Mouse (Mus musculus) erythroblast, embryonic 14.5 days (primary cell): ENCODE measurements around the gene Mgme1. TPM values are rescaled to one million over a fixed set of nuclear protein-coding genes. Genes with fewer than 3 reads are reported as not detected.

Experiments
- H3K27me3 ChIP-seq: 2 replicates; pipeline ENCODE4 v1.6.1; 2012; ENCODE audit warnings: inconsistent platforms; ENCODE audit not compliant: control insufficient read depth
- H3K36me3 ChIP-seq: 2 replicates; pipeline ENCODE4 v1.6.1; 2012; ENCODE audit warnings: mild to moderate bottlenecking, inconsistent platforms; ENCODE audit not compliant: control insufficient read depth
- H3K4me1 ChIP-seq: 2 replicates; pipeline ENCODE4 v1.6.1; 2012; ENCODE audit warnings: inconsistent platforms; ENCODE audit not compliant: control insufficient read depth
- H3K4me3 ChIP-seq: replicated peaks from 2 replicates; pipeline ENCODE3; 2012; ENCODE audit warnings: moderate library complexity, mild to moderate bottlenecking, inconsistent platforms
- H3K9me3 ChIP-seq: 2 replicates; pipeline ENCODE4 v1.6.1; 2012; ENCODE audit warnings: low read length, inconsistent platforms, mixed read lengths; ENCODE audit not compliant: control insufficient read depth
- GATA1 ChIP-seq: IDR thresholded peaks from 2 replicates; pipeline ENCODE4 v1.6.1; 2012; ENCODE audit warnings: low read length, inconsistent platforms, mixed read lengths
- TAL1 ChIP-seq: IDR thresholded peaks from 3 replicates; pipeline ENCODE4 v1.6.1; 2012; ENCODE audit warnings: low read length, inconsistent platforms, mixed read lengths
- polyA plus RNA-seq: library from polyadenylated mRNA; stranded (reverse); fragments of >175 nt; gene quantifications from 2 replicates; pipeline ENCODE4 v1.2.3, GENCODE M21; 2012

Mgme1 gene
- polyA plus RNA-seq, 1 experiment, result 0.16 TPM

DNA sequence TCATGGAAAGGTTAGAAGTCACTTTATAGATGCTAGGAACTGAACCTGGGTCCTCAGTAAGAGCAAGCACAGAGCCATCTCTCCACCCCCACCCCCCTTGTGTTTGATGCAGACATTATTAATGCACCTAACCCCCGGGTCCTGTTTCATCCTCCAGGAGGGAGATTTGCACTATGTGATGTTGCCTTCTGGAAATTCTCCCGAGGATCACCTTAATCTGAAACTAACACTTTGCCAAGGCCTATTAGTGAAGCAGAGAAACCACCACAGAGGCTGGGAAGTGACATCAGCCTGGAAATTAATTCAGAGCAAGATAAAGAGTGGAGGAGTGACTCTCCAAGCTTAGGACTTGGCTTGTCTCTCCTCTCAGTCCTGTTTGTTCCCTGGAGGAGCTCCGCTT lies 53.8 kb downstream of the Mgme1 start:
- TF ChIP-seq GATA1 (no peak), TAL1 (no peak)
- H3K4me1 ChIP-seq, result no peaks in the 10 kb centered on the region
- peaks cover 15% of the 10 kb centered on the region for H3K27me3 ChIP-seq
- no peaks in the 10 kb centered on the region for H3K36me3 ChIP-seq
- H3K4me3 ChIP-seq, result no peak overlapping the region
- no peaks in the 10 kb centered on the region for H3K9me3 ChIP-seq

DNA sequence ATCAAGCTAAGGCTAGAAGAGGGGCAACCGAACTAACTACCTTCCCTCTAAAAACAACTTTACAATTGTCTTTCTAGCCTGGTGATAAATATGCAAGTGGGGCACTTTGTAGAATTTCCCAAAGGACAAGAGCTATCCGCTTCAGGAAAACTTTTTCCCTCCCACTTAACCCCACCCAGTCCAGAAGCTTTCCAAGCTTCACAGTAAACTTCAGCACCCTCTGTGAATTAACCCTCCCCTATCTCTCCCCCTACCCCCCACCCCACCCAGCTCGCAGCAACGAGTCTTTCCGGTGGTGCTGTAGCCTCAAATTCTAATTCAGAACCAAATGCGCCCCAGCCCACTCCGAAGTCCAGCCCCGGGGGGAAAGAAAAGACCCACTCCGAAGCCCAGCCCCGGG lies 59.0 kb downstream of the Mgme1 start:
- peaks cover 67% of the 10 kb centered on the region for H3K27me3 ChIP-seq
- H3K36me3 ChIP-seq, result no peaks in the 10 kb centered on the region
- peaks cover 2% of the 10 kb centered on the region for H3K4me1 ChIP-seq
- no peak for TF ChIP-seq GATA1
- no peak for TF ChIP-seq TAL1
- no peak overlapping the region for H3K4me3 ChIP-seq
- peaks cover 3% of the 10 kb centered on the region; the same call in 1 of the 2 replicates for H3K9me3 ChIP-seq

DNA sequence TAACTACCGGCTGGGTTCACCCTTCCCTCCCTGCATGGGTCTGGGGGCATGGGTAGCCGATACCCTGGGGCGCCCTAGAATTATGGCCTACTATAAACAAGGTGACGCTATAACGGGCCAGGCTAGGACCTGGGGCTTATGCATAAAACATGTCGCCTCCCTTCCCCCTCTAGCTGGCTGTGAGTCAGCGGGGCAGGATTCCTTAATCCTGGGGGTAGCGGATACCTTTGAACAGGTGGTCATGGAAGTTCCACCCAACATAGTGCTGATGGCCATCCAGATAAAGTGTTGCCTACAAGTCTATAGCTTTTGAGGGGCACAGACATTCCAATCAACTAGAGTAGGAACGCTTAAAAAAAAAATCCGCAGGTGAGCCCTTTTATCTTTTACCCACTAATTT lies 59.5 kb downstream of the Mgme1 start:
- peaks cover 2% of the 10 kb centered on the region for H3K4me1 ChIP-seq
- peaks cover 72% of the 10 kb centered on the region for H3K27me3 ChIP-seq
- TF ChIP-seq TAL1, result no peak
- no peak for TF ChIP-seq GATA1
- H3K9me3 ChIP-seq, result peaks cover 3% of the 10 kb centered on the region; the same call in 1 of the 2 replicates
- H3K4me3 ChIP-seq, result no peak overlapping the region
- H3K36me3 ChIP-seq, result no peaks in the 10 kb centered on the region

DNA sequence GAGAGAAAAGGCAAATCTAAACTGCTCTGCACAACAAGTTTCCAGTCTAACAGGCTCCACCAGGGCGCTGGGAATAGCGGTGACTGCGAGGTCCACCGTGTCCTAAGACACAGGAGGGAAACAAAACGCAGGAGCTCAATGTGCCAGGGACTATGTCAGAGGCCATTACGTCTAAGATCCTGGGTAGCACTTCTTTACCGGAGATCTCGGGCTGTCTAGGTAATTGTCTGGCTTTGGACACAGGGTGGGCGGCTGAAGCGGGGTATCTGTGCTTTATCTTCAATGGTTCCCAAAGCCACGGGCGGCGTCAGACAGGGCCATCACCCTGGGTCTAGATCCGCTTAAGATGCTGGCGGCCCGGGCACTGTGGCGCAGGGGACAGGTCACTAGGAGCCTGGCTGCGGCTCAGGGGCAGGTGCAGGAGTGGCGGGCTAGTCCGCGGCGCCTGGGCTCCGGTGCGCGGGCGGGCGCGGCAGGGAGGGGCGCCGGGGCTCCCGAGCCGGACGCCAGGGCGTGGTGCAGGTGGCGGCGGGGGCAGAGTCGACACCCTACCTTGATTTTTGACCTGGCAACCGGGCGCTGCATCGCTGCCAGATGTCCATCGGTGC lies 60.0 kb downstream of the Mgme1 start:
- H3K36me3 ChIP-seq, result no peaks in the 10 kb centered on the region
- no peak overlapping the region for H3K4me3 ChIP-seq
- peaks cover 2% of the 10 kb centered on the region for H3K4me1 ChIP-seq
- peaks cover 75% of the 10 kb centered on the region for H3K27me3 ChIP-seq
- peaks cover 3% of the 10 kb centered on the region; the same call in 1 of the 2 replicates for H3K9me3 ChIP-seq
- no peak for TF ChIP-seq GATA1
- TF ChIP-seq TAL1, result no peak

Other genes with a start within 250 kb of the Mgme1 start
- not detected in 2 replicates for gene Banf2, start 237.6 kb upstream of the Mgme1 start, polyA plus RNA-seq
- 0.78 and 0.87 TPM in 2 replicates for gene Snx5, start 243 bp downstream of the Mgme1 start, polyA plus RNA-seq
- not detected in 2 replicates for gene Ovol2, start 61.5 kb downstream of the Mgme1 start, polyA plus RNA-seq
- 0.91 and 1.1 TPM in 2 replicates for gene Kat14, start 98.3 kb downstream of the Mgme1 start, polyA plus RNA-seq
- 0.09 TPM in 1 of 2 replicates, not detected in the other for gene Pet117, start 98.3 kb downstream of the Mgme1 start, polyA plus RNA-seq